Mouse (Mus musculus): Measurements from ENCODE around the gene Tmem50a.

DNA sequence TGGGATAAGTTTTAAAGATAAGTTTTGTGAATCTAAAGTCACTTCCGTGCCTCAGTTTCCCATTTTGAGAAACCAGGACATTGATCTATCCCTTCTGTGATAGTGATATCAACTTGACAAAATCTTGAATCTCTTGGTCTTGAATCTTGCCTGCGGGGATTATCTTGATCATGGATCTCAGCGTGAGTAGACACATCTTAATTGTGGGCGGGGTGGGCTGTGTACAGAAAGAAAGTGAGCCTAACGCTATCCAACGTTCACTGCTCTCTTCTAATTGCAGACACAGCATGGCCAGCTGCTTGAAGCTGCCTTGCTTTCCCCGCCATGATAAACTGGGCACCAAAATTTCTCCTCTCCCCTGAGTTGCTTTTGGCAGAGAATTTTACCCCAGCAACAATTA, 51.8 kb downstream of the Tmem50a start:
- no peak for TF ChIP-seq CTCF (IDR thresholded peaks at IDR 0.05)
- no peak for TF ChIP-seq EP300 (IDR thresholded peaks at IDR 0.05)

Measured in lung, postnatal 0 days (tissue).